Mouse (Mus musculus) lung, postnatal 0 days (tissue): ENCODE measurements around the gene Lrrc41.

Experiments used
- CTCF ChIP-seq: IDR thresholded peaks from 2 replicates; pipeline ENCODE4 v1.5.1; 2016; ENCODE audit warnings: antibody characterized with exemption, mild to moderate bottlenecking
- EP300 ChIP-seq: IDR thresholded peaks from 2 replicates; pipeline ENCODE4 v1.6.1; 2016; ENCODE audit warnings: antibody characterized with exemption, mild to moderate bottlenecking, control low read depth

DNA sequence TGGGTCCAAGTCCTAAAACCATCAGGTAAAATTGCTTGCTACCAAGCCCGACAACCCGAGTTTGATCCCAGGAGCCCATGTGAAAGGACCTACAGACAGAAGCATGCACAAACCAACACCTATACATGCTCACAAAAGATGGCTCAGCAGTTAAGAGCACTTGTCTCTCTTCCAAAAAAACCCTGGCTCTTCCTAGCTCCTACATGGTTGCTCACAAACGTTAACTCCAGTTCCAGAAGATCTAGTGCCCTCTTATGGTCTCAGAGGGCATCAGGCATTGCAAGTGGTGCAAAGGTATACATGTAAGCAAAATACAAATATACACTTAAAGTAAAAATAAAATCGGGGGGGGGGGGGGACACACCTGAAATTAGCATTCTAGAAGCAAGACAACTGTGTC, 1.9 kb upstream of the Lrrc41 start:
- peak; percentile 72 for TF ChIP-seq CTCF
- no peak for TF ChIP-seq EP300
